In the genomic region with DNA sequence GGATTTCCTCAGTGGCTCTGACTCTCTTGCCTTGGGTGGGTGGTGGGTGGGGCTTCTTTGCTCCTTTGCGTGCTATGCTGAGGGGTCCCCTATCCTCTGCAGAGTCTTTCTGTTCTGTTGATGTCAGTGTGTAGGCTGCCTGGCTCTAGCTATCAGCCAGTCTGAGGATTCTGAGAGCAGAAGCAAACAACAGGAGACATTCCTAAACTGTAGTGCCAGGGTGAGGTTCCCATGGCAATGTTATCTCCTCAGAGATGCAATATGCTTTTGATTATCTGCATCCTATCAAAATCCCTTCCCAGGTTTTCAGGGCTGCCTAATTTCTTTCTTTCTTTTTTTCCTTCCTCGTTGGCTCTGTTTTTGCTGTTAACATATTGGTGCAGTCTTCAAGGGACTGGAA, we compare ENCODE assay signal across 21 mouse cellular contexts. TPM values are rescaled to one million over a fixed set of nuclear protein-coding genes. Genes with fewer than 3 reads are reported as not detected.
"Had no signal": no experiment of that assay in that cellular context is flagged by ENCODE, and none has a peak within 500 bp of the region (broad histone marks: within the 10 kb centered on the region; RNA-seq: fewer than 3 reads in every experiment).

No protein-coding gene starts in this region.

- H3K4me3 ChIP-seq: lung, embryonic 15.5 days; megakaryocyte, embryonic 14.5 days; neural tube, embryonic 12.5 days; stomach, embryonic 15.5 days had no signal

- H3K36me3 ChIP-seq: lung, embryonic 15.5 days; stomach, embryonic 15.5 days had no signal

- ATAC-seq: liver, postnatal 0 days; lung, postnatal 0 days; midbrain, embryonic 16.5 days had no signal

- H3K4me1 ChIP-seq: lung, embryonic 15.5 days; neural tube, embryonic 12.5 days; stomach, embryonic 15.5 days had no signal

- H3K27ac ChIP-seq: lung, embryonic 15.5 days; macrophage; neural tube, embryonic 12.5 days; stomach, embryonic 15.5 days; stomach, postnatal 0 days had no signal

- H3K9ac ChIP-seq: liver, postnatal 0 days; lung, embryonic 15.5 days; neural tube, embryonic 12.5 days; stomach, embryonic 15.5 days had no signal

- H3K27me3 ChIP-seq: lung, embryonic 15.5 days; neural tube, embryonic 12.5 days; stomach, embryonic 15.5 days had no signal

- DNase-seq: liver, postnatal 0 days; lung, adult 2 months; lung, postnatal 14 days; lung, postnatal 36 days; midbrain, embryonic 14.5 days; right cerebral cortex, postnatal 14 days; thymus, adult 2 months; thymus, postnatal 25 days; thymus, postnatal 4 days had no signal

- H3K9me3 ChIP-seq: lung, embryonic 15.5 days; megakaryocyte, embryonic 14.5 days; neural tube, embryonic 12.5 days; stomach, embryonic 15.5 days had no signal

- H3K4me2 ChIP-seq: lung, embryonic 15.5 days; midbrain, embryonic 11.5 days; neural tube, embryonic 12.5 days; stomach, embryonic 15.5 days had no signal

RNA-seq across cellular contexts. Expression of a gene that starts 19.7 kb away (rescaled TPM):
- total RNA-seq: megakaryocyte progenitor cell, adult 5-6 weeks; monocyte, adult 5-6 weeks; neutrophil, adult 5-6 weeks had no signal
- polyA plus RNA-seq: liver, postnatal 0 days; macrophage had no signal

RNA-seq across cellular contexts. Expression of a gene that starts 45.5 kb away (rescaled TPM):
- total RNA-seq: monocyte, adult 5-6 weeks had no signal
- polyA plus RNA-seq: liver, postnatal 0 days; midbrain, embryonic 16.5 days had no signal
